Mouse (Mus musculus) left cerebral cortex, postnatal 36 days (tissue): ENCODE data around the gene Fam204a. TPM values are rescaled to one million over a fixed set of nuclear protein-coding genes. Genes with fewer than 3 reads are reported as not detected.

Experiments
- DNase-seq, 2 experiments: peaks; one replicate each; pipeline ENCODE4 v3.0.0; 2021 to 2022; ENCODE audit warnings: low spot score in 2 of 2, mixed read lengths in 1 of 2
- intact Hi-C: fragments of 180-260 bp; cut with DNase I; formaldehyde crosslinking; loops from one replicate; pipeline ENCODE4 v1.15.1; 2025
- total RNA-seq, 2 experiments: library from RNA; stranded (reverse); gene quantifications; 2 replicates each; pipeline ENCODE4 v1.2.3; 2021

Fam204a gene
- total RNA-seq, 2 experiments from 2014 or later, result 31.3 to 32.2 TPM

- DNase-seq, result no peak
- intact Hi-C loops, result no loop called here
Observed at GRCm38 (mm10) chr19:60178771-60179563, 47.5 kb downstream of the Fam204a start.

GRCm38 (mm10) chr19:60165417-60165816 lies 61.1 kb downstream of the Fam204a start:
- intact Hi-C loops, result no loop called here
- no peak for DNase-seq

- no peak for DNase-seq
- intact Hi-C loops, result no loop called here
Observed at GRCm38 (mm10) chr19:60160611-60161274, 65.8 kb downstream of the Fam204a start.

GRCm38 (mm10) chr19:60159827-60160226 lies 66.7 kb downstream of the Fam204a start:
- no peak for DNase-seq
- intact Hi-C loops, result no loop called here

GRCm38 (mm10) chr19:60155266-60155665 lies 71.2 kb downstream of the Fam204a start:
- intact Hi-C loops, result no loop called here
- no peak for DNase-seq

GRCm38 (mm10) chr19:60153096-60153495 lies 73.4 kb downstream of the Fam204a start:
- no peak for DNase-seq
- intact Hi-C loops, result no loop called here

- no peak for DNase-seq
- intact Hi-C loops, result no loop called here
Observed at GRCm38 (mm10) chr19:60150056-60150455, 76.4 kb downstream of the Fam204a start.

GRCm38 (mm10) chr19:60149078-60149960 lies 77.2 kb downstream of the Fam204a start:
- DNase-seq, result no peak
- intact Hi-C loops, result no loop called here

Other genes with a start within 250 kb of the Fam204a start
- not detected for gene Prlhr, start 241.6 kb upstream of the Fam204a start, total RNA-seq